In the genomic region with DNA sequence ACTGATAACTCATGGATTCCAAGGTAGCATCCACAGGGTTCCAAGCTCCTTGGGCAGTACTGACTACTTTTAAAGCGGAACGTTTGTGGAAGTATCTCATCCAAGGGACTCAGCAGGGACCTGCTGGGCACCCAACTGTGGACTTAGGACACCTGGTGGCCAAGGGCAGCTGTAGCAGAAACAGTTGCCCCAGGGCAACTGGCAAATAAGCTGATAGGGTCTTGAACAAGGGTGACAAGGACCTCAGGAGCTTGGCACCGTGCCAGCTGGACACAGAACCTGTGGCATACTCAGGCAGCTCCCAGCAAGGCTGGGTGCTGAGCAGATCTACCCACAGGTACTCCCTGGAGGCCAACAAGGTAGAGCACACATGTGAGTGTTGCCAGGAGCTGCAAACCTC, we compare ENCODE assay signal across 19 mouse cellular contexts. TPM values are rescaled to one million over a fixed set of nuclear protein-coding genes. Genes with fewer than 3 reads are reported as not detected.
DNase-seq lines count a peak whose midpoint lies in the region; ATAC-seq and TF ChIP-seq lines count a peak whose summit lies in the region.
"Had no signal": no experiment of that assay in that cellular context is flagged by ENCODE, and none has a peak within 500 bp of the region (broad histone marks: within the 10 kb centered on the region; RNA-seq: fewer than 3 reads in every experiment).

No protein-coding gene starts in this region.

- H3K27me3 ChIP-seq in midbrain, embryonic 10.5 days (ENCODE audit: low read depth, poor library complexity, severe bottlenecking): no peaks in the 10 kb centered on the region
- no peaks in the 10 kb centered on the region for H3K27me3 ChIP-seq in midbrain, postnatal 0 days (ENCODE audit: insufficient read depth, low read length)
- H3K27me3 ChIP-seq in stomach, postnatal 0 days (ENCODE audit: control insufficient read depth, insufficient read depth, low read length): no peaks in the 10 kb centered on the region
- H3K27me3 ChIP-seq: embryonic facial prominence, embryonic 13.5 days; forebrain, embryonic 12.5 days; heart, embryonic 12.5 days; lung, embryonic 15.5 days; midbrain, embryonic 12.5 days had no signal

- 86% methylated on average over 3 of the region's 3 CpGs for WGBS in midbrain, embryonic 10.5 days
- 83% methylated on average over 3 of the region's 3 CpGs for WGBS in midbrain, postnatal 0 days
- WGBS in stomach, postnatal 0 days: 70% methylated on average over 3 of the region's 3 CpGs

- TF ChIP-seq CTCF in midbrain, postnatal 0 days (IDR thresholded peaks at IDR 0.05): no peak
- peak; percentile 56 for TF ChIP-seq CTCF in stomach, postnatal 0 days (IDR thresholded peaks at IDR 0.05; ENCODE audit: low read depth)

- no peak overlapping the region for H3K4me3 ChIP-seq in midbrain, embryonic 10.5 days
- no peak overlapping the region for H3K4me3 ChIP-seq in midbrain, postnatal 0 days (ENCODE audit: low read depth, low read length)
- no peak overlapping the region for H3K4me3 ChIP-seq in stomach, postnatal 0 days (ENCODE audit: low read depth, low read length)
- H3K4me3 ChIP-seq: embryonic facial prominence, embryonic 13.5 days; forebrain, embryonic 12.5 days; heart, embryonic 12.5 days; hindbrain, embryonic 10.5 days; lung, embryonic 15.5 days; midbrain, embryonic 12.5 days had no signal

- 0 out of 2 replicates have a peak overlapping the region, but pooled peaks have one; percentile 39 for H3K27ac ChIP-seq in midbrain, embryonic 10.5 days (replicated peaks)
- H3K27ac ChIP-seq in midbrain, postnatal 0 days (ENCODE audit: low read depth, low read length): no peak overlapping the region
- H3K27ac ChIP-seq in stomach, postnatal 0 days (replicated peaks): no peak overlapping the region
- H3K27ac ChIP-seq: embryonic facial prominence, embryonic 13.5 days; forebrain, embryonic 12.5 days; lung, embryonic 15.5 days; midbrain, embryonic 12.5 days had no signal

- ATAC-seq in midbrain, postnatal 0 days (ENCODE audit: low FRiP score): no peak
- ATAC-seq in erythroblast, adult 5-6 weeks (replicated peaks; ENCODE audit: low FRiP score, poor library complexity, severe bottlenecking): 0 out of 2 replicates have a peak, but pooled peaks have one; percentile 32
- no peak for ATAC-seq in stomach, postnatal 0 days (ENCODE audit: low FRiP score, low TSS enrichment)

- TF ChIP-seq EP300 in stomach, postnatal 0 days (optimal IDR thresholded peaks at IDR 0.05): no peak

- H3K4me2 ChIP-seq in midbrain, postnatal 0 days (ENCODE audit: low read depth, low read length, poor library complexity, severe bottlenecking): no peak overlapping the region
- H3K4me2 ChIP-seq in stomach, postnatal 0 days (replicated peaks; ENCODE audit: low read depth): no peak overlapping the region
- H3K4me2 ChIP-seq: embryonic facial prominence, embryonic 13.5 days; forebrain, embryonic 12.5 days; heart, embryonic 12.5 days; lung, embryonic 15.5 days; midbrain, embryonic 12.5 days had no signal

- H3K9me3 ChIP-seq in midbrain, embryonic 10.5 days (replicated peaks): no peaks in the 10 kb centered on the region
- no peaks in the 10 kb centered on the region for H3K9me3 ChIP-seq in midbrain, postnatal 0 days (ENCODE audit: low read length)
- H3K9me3 ChIP-seq in stomach, postnatal 0 days (ENCODE audit: control insufficient read depth, low read length): no peaks in the 10 kb centered on the region
- H3K9me3 ChIP-seq: embryonic facial prominence, embryonic 13.5 days; forebrain, embryonic 12.5 days; heart, embryonic 12.5 days; hindbrain, embryonic 10.5 days; lung, embryonic 15.5 days; midbrain, embryonic 12.5 days had no signal

- peaks cover 9% of the 10 kb centered on the region for H3K4me1 ChIP-seq in midbrain, embryonic 10.5 days
- H3K4me1 ChIP-seq in midbrain, postnatal 0 days (ENCODE audit: insufficient read depth, low read length): no peaks in the 10 kb centered on the region
- peaks cover 3% of the 10 kb centered on the region; the same call in 1 of the 2 replicates for H3K4me1 ChIP-seq in stomach, postnatal 0 days (replicated peaks; ENCODE audit: control insufficient read depth, insufficient read depth)
- H3K4me1 ChIP-seq: heart, embryonic 12.5 days; lung, embryonic 15.5 days had no signal

- H3K9ac ChIP-seq in midbrain, postnatal 0 days (replicated peaks; ENCODE audit: low read length, poor library complexity, severe bottlenecking): no peak overlapping the region
- no peak overlapping the region for H3K9ac ChIP-seq in stomach, postnatal 0 days (ENCODE audit: low read length)
- H3K9ac ChIP-seq: embryonic facial prominence, embryonic 13.5 days; forebrain, embryonic 12.5 days; heart, embryonic 12.5 days; lung, embryonic 15.5 days; midbrain, embryonic 12.5 days had no signal

- DNase-seq in kidney, adult 18-20 months: peak; percentile 5
- no peak for DNase-seq in kidney, adult 8-10 months
- DNase-seq in midbrain, embryonic 10.5 days (ENCODE audit: low spot score): no peak
- DNase-seq in midbrain, postnatal 0 days (ENCODE audit: low spot score): no peak
- DNase-seq in stomach, postnatal 0 days (ENCODE audit: low spot score): peak; percentile 39
- DNase-seq in spleen, postnatal 4 days (ENCODE audit: low spot score in 2 of 2): no peak
- DNase-seq in cerebellum, adult 18-20 months: no peak
- DNase-seq: layer of hippocampus, postnatal 36 days; thymus, postnatal 36 days had no signal

- H3K36me3 ChIP-seq in midbrain, embryonic 10.5 days: no peaks in the 10 kb centered on the region
- no peaks in the 10 kb centered on the region for H3K36me3 ChIP-seq in midbrain, postnatal 0 days (ENCODE audit: insufficient read depth, low read length)
- no peaks in the 10 kb centered on the region for H3K36me3 ChIP-seq in stomach, postnatal 0 days (ENCODE audit: control insufficient read depth, insufficient read depth, low read length)
- H3K36me3 ChIP-seq: embryonic facial prominence, embryonic 13.5 days; forebrain, embryonic 12.5 days; heart, embryonic 12.5 days; hindbrain, embryonic 10.5 days; lung, embryonic 15.5 days; midbrain, embryonic 12.5 days had no signal

RNA-seq across cellular contexts. Expression of a gene that starts 20.6 kb away (rescaled TPM):
- 0.01 TPM in 2 replicates for polyA plus RNA-seq in midbrain, embryonic 10.5 days (2016; fragmentation: Nextera tagmentation; extraction: Ambion mirVana)
- total RNA-seq in midbrain, postnatal 0 days (2014; rRNA removed): 0.05 TPM in 1 of 2 replicates, not detected in the other
- polyA plus RNA-seq in midbrain, postnatal 0 days (2015; fragmentation: Nextera tagmentation; extraction: Ambion mirVana): 0.02 and 0.04 TPM in 2 replicates
- total RNA-seq in erythroblast, adult 5-6 weeks (2015; ENCODE audit: low replicate concordance): not detected in 2 replicates
- not detected in 2 replicates for total RNA-seq in erythroblast, adult 5-6 weeks (2017; ENCODE audit: low replicate concordance)
- 122 and 133 TPM in 2 replicates for polyA plus RNA-seq in stomach, postnatal 0 days (2015; fragmentation: Nextera tagmentation; extraction: Ambion mirVana)
- total RNA-seq: adrenal gland, adult 2 months; gastrocnemius, adult 8-10 months; layer of hippocampus, postnatal 36 days had no signal
- polyA plus RNA-seq: adrenal gland, adult 2 months; embryonic facial prominence, embryonic 13.5 days; limb, embryonic 11.5 days had no signal

RNA-seq across cellular contexts. Expression of a gene that starts 29.5 kb away (rescaled TPM):
- not detected in 2 replicates for polyA plus RNA-seq in midbrain, embryonic 10.5 days (2016; fragmentation: Nextera tagmentation; extraction: Ambion mirVana)
- total RNA-seq in midbrain, postnatal 0 days (2014; rRNA removed): not detected in 2 replicates
- not detected in 2 replicates for polyA plus RNA-seq in midbrain, postnatal 0 days (2015; fragmentation: Nextera tagmentation; extraction: Ambion mirVana)
- not detected in 2 replicates for total RNA-seq in erythroblast, adult 5-6 weeks (2015; ENCODE audit: low replicate concordance)
- total RNA-seq in erythroblast, adult 5-6 weeks (2017; ENCODE audit: low replicate concordance): 0.09 TPM in 1 of 2 replicates, not detected in the other
- 2.9 and 3.3 TPM in 2 replicates for polyA plus RNA-seq in stomach, postnatal 0 days (2015; fragmentation: Nextera tagmentation; extraction: Ambion mirVana)
- total RNA-seq: adrenal gland, adult 2 months; gastrocnemius, adult 8-10 months; layer of hippocampus, postnatal 36 days had no signal
- polyA plus RNA-seq: adrenal gland, adult 2 months; embryonic facial prominence, embryonic 13.5 days; forebrain, embryonic 12.5 days; heart, embryonic 12.5 days; hindbrain, embryonic 10.5 days; limb, embryonic 11.5 days; midbrain, embryonic 12.5 days had no signal

Comparison
In these comparisons a context has a peak if more than half of its experiments do, and no peak if none do; other contexts are left out.
1. DNase-seq: peak in kidney, adult 18-20 months (single experiment) and stomach, postnatal 0 days (single experiment); none in kidney, adult 8-10 months (0 of 2), midbrain, embryonic 10.5 days (single experiment), midbrain, postnatal 0 days (single experiment), spleen, postnatal 4 days (0 of 2) and cerebellum, adult 18-20 months (0 of 2).
2. RNA of a gene that starts 20.6 kb away (polyA plus RNA-seq): 122 to 133 TPM in stomach, postnatal 0 days; 0.02 to 0.04 TPM in midbrain, postnatal 0 days and 0.01 TPM in midbrain, embryonic 10.5 days; every median in the first group is over 100 times any median in the second.